Mouse (Mus musculus) left cerebral cortex, adult 18-20 months (tissue): ENCODE measurements around the gene Apob. TPM values are rescaled to one million over a fixed set of nuclear protein-coding genes. Genes with fewer than 3 reads are reported as not detected.
A peak's percentile ranks its signal among the peaks of the same experiment; 100 is the strongest.
"Not testable (repeated sequence)": the region's sequence is repeated elsewhere in the genome, so short reads cannot be mapped to it uniquely, and the experiment has no call there.

ENCODE experiments used
- DNase-seq, 2 experiments: peaks; one replicate each; pipeline ENCODE4 v3.0.0; 2021 to 2022; ENCODE audit warnings: low spot score in 2 of 2, mixed read lengths in 1 of 2
- long read RNA-seq, 2 experiments: library from polyadenylated mRNA; stranded (forward); transcript quantifications; one replicate each; pipeline ENCODE4 v2.0.0; 2021
- total RNA-seq, 2 experiments: library from RNA; stranded (reverse); gene quantifications; 2 replicates each; pipeline ENCODE4 v1.2.3; 2021

Gene Apob
- total RNA-seq, result not detected
- long read RNA-seq, experiment 1, result 0 reads
- long read RNA-seq, experiment 2, result 0 reads

DNA sequence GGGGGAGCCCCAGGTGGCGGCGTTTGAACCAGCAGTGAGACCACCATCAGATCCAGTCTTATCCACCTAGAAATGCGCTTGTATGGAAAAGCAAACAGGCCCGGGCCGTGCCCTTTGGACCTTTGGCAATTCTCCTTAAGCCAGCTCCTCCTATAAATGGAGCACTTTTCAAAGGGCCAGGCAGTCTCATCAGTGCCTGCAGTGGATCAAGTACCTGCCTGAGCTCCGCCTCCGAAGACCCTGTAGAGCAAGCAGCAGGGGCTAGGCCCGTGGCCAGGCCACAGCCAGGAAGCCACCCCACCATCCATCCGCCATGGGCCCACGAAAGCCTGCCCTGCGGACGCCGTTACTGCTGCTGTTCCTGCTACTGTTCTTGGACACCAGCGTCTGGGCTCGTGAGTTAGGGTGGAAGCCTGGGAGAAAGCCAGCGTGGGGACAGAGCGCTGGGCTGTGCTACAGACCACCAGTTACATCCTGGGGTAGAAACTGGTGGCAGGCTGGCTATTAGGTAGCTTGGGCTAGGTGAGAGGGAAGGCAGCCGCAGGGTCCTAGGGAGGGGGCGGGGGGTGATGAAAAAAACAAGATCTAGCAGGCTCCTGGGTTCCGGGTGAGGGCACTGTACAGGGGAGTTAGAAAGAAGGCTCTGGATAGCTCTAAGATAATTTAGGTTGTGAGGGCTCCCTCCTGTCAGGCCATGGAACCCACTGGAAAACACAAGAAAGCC is at the start of gene Apob:
Gene Apob (plus strand): TSS at position 183 of the 724 bp plus-strand sequence.
- DNase-seq, result no peak

GRCm38 (mm10) chr12:7932405-7932920 is 45.0 kb upstream of the Apob start:
- DNase-seq, result no peak

DNA sequence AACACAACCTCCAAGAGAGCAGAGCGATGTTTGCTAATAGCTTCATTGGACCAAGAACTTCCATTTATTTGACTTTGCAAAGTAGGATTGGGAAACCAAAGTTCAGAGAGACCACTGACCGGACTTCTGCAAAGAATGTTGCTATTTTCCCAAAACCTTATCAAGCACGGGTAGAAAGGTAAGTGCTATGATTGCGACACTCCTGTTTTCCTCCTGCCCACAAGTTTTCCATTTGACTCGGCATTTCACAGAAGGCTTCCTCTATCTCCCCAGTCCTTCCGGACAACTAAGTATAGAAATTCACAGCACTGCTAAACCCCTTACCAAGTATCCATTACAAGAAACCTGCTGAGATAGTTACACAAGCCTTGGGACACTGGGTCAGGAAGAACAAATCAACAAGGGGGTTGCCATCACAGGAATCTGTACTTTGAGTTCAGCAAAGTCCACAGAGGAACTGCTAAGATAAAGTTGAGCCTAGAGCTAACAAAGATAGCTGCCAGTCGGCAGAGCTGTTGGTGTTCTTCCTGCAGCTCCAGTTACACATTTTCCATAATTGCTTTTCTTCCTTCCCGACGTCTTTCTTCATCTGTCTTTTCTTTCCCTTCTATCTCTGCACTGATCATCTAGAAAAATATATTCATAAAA is 27.2 kb upstream of the Apob start:
- no peak for DNase-seq

DNA sequence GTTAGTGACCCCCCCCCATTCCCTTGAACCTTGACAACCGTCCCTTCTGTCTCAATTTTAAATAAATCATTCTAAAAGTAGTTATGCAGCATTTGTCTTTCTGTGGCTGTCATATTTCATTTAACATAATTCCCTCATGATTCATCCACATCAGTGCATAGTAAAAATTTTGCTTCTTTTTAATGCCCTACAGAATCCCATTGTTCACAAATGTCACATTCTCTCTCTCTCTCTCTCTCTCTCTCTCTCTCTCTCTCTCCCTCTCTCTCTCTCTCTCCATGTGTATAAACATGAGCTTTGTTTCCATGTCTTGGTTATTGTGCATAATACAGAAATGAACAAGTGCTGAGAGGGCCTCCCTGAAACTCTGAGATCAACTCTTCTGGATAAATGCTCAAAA is 18.6 kb upstream of the Apob start:
- no peak for DNase-seq

- no peak for DNase-seq
Measured at GRCm38 (mm10) chr12:7959310-7959918, 18.0 kb upstream of the Apob start.

GRCm38 (mm10) chr12:7962314-7962927 is 15.0 kb upstream of the Apob start:
- no peak for DNase-seq

DNA sequence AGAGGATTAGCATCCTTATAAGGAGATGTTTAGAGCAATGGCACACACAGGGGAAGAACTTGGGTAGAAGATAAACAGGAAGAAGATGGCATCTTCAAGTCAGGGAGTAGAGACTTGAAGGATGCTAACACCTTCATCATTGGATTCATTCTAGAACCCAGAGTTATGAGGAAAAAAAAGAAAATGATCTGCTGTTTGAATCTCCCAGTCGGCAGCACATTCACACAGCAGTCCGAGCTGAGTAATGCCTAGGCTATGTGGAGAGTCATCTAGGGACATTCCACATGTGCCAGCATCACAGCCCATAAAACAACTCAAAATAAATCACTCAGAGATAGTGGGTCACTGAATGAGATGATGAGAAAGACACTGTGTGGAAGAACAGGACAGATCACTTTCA is 10.2 kb upstream of the Apob start:
- DNase-seq, result no peak

DNA sequence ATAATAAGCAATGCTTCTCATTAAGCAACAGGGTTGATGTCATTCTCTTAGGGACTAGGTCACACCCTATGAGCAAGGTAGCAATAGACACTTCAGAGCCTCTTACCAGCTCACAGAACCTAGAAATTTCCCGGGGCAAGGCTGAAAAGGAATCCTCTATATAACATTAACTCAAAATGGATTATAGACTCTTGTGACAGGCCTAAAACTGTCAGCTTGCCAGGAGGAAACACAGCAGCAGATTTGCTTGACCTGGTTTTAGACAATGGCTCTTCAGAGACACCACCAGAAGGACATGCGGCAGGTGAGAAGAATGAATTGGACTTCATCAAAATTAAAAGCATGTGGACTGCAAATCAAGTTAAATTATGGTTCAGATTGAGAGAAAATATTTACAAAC is 7.1 kb upstream of the Apob start:
- no peak for DNase-seq

DNA sequence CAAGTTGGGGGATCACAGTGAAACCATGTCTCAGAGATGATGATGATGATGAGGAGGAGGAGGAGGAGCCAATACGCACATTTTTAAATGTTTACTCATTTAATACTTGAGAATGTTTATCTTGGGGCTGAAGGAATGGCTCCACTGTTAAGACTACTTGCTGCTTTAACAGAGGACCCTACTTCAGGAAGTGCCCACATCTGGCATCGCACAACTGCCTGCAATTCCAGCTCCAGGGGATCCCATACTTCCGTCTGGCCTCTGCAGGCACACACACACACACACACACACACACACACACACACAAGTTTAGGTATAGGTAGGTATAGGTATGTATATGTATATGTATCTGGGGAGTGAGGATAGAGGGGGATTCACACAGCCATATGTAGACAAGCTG is 6.6 kb upstream of the Apob start:
- no peak for DNase-seq

- DNase-seq, result no peak
Measured at GRCm38 (mm10) chr12:7971736-7972135, 5.7 kb upstream of the Apob start.

DNA sequence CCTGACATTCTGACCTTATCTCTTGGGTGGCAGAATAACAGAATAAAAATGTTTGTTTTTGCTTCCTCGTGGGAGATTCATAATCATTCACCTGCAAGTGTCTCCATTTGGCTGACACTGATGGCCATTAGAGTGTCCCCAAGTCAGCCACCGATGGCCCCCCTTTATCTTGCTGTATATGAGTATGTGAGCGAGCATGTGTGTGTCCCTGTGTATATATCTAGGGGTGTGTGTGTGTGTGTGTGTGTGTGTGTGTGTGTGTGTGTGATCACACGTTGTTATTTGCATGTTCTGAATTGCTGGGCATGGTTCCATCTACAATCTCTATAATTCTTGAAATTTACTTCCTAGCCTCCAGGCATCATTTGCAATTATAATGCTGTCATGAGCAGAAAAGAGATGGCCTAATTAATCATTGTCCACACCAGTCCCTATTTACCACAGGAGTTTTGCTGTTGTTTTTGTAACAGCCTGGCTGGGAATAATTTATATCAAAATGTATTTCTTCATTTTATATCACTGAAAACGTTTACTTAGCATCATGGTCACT is 3.6 kb upstream of the Apob start:
- DNase-seq, result no peak

- DNase-seq, result peak; percentile 74 to 77
Measured at GRCm38 (mm10) chr12:7978190-7978884, 889 bp downstream of the Apob start.

DNA sequence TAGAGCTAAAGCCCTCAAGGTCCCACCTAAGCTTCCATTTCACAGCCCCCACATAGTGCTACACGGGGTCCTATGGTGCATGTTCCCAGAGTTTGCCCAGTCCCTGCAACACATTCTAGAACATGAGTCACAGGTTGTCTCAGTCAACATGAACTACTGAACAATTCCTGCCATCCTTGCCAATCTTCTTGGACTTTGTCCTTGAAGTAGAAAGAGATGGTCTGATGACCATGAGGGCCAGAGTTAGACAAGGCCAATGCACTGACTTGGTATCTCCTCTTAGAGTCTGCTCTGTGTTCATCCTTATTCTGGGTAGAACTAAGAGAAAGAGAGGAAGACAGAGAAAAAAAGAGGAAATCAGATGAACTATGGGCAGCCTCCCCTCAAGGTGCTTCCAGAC is 7.0 kb downstream of the Apob start:
- DNase-seq, result no peak

DNA sequence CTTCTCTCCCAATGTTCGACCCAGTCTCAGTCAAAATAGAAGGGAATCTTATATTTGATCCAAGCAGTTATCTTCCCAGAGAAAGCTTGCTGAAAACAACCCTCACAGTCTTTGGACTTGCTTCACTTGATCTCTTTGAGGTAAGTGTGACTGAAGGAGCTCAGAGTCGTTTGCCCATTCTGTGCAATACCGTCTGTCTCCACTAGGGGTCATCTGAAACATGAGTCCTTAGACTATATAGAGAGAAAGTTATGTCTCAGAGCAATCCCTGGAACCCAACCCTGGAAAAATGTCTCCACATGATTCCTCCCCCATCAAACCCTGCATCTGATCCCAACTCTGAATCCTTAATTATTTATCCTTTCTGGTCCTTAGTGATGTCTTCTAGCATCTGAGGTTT is 13.4 kb downstream of the Apob start:
- DNase-seq, result peak; percentile 33 to 58

DNA sequence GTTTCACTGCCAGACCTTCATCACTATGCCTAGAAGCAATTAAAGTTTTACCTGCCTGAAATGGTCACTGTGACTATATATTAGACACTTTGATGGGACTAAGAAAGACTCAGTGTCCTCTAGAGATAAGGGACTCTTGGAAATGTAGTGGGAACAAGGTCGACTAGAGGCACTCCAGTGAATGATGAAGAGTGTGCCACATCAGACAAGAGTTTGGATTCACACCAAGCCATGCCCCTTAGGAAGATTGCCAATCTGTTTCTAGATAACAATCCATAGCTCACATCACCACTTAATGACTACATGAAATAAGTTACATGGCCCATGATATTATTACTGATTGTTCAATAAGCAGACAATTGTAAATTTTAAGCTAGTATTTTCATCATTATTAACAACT is 14.1 kb downstream of the Apob start:
- DNase-seq, result no peak

DNA sequence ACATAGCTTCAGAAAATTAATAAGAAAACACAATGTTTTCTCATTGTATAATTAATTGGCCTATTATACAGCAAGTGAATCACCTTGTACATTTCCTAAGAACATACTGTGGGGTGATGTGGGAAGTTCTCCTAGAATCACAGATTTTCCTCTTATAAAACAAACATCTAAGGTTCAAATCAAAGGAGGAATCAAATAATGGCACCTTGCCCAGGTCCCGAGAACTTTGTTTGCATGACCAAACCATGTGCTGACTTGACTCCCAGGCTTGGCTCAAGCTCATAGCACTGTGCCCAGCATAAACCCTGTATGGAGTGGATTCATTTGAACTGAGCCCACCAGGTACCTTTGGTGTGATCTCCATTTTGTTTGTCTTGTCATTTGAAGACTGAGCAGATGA is 43.5 kb downstream of the Apob start:
- DNase-seq, result no peak

- DNase-seq, result no peak
Measured at GRCm38 (mm10) chr12:8029520-8029919, 52.1 kb downstream of the Apob start.

- DNase-seq, result no peak
Measured at GRCm38 (mm10) chr12:8030057-8030456, 52.6 kb downstream of the Apob start.

DNA sequence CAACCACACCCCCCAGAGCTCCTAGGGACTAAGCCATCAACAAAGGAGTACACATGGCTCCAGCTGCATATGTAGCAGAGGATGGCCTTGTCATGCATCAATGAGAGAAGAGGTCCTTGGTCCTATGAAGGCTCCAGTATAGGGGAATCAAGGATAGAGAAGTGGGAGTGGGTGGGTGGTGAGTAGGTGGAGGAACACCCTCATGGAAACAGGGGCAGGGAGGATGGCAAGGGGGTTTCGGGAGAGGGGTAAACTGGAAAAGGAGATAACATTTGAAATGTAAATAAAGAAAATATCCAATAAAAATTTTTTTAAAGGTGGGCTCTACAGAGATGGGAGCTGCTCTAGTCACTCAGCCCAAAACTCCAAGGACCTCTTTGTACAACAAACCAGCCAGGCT is 53.7 kb downstream of the Apob start:
- DNase-seq, result not testable (repeated sequence)

GRCm38 (mm10) chr12:8031595-8032358 is 54.3 kb downstream of the Apob start:
- no peak for DNase-seq
